Mouse (Mus musculus): ENCODE measurements around the gene Btbd16. TPM values are rescaled to one million over a fixed set of nuclear protein-coding genes. Genes with fewer than 3 reads are reported as not detected.

The Btbd16 gene
- polyA plus RNA-seq, 1 experiment from 2014 or later = not detected

DNA sequence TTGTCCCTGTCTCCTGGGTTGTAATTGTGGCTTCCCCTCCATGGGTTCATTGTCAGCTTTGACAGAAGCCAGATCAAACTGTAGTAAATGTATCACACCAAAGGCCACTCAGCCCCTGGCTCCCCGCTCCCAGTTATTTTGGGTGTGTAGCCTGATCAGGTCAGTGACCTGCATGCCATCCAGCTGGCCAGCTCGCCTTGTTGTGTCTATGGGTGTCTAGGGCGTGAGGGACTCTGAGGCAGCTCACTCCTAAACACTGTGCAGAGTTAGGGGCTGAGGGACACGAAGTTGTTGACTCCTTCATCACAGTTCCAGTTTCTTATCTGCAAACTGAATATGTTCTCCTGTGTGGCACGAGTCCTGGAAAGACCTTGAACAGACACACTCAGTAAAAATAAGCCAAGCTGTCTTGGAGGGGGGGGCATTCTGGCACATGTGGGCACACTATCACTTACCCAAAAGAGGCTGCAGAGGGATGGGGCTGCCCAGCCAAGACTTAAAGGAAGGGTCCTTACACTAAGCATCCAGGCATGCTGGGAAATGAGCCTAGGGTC lies 7.1 kb downstream of the Btbd16 start:
- Histone ChIP-seq H3K36me3 (no peaks in the 10 kb centered on the region), H3K4me1 (replicated peaks) (no peaks in the 10 kb centered on the region), H3K27me3 (no peaks in the 10 kb centered on the region), H3K9me3 (no peaks in the 10 kb centered on the region), H3K27ac (no peak overlapping the region), H3K4me3 (replicated peaks) (no peak overlapping the region), H3K9ac (replicated peaks) (no peak overlapping the region), H3K4me2 (replicated peaks) (no peak overlapping the region)
- 80% methylated on average over 5 of the region's 5 CpGs for WGBS
- no peak for ATAC-seq

GRCm38 (mm10) chr7:130782501-130783050 lies 8.7 kb downstream of the Btbd16 start:
- ATAC-seq = no peak
- Histone ChIP-seq H3K4me2 (replicated peaks) (no peak overlapping the region), H3K36me3 (no peaks in the 10 kb centered on the region), H3K27ac (no peak overlapping the region), H3K27me3 (no peaks in the 10 kb centered on the region), H3K9me3 (no peaks in the 10 kb centered on the region), H3K4me1 (replicated peaks) (0 out of 2 replicates have a peak, but pooled peaks cover 3% of the 10 kb centered on the region), H3K9ac (replicated peaks) (no peak overlapping the region), H3K4me3 (replicated peaks) (no peak overlapping the region)
- WGBS = 85% methylated on average over 5 of the region's 5 CpGs

DNA sequence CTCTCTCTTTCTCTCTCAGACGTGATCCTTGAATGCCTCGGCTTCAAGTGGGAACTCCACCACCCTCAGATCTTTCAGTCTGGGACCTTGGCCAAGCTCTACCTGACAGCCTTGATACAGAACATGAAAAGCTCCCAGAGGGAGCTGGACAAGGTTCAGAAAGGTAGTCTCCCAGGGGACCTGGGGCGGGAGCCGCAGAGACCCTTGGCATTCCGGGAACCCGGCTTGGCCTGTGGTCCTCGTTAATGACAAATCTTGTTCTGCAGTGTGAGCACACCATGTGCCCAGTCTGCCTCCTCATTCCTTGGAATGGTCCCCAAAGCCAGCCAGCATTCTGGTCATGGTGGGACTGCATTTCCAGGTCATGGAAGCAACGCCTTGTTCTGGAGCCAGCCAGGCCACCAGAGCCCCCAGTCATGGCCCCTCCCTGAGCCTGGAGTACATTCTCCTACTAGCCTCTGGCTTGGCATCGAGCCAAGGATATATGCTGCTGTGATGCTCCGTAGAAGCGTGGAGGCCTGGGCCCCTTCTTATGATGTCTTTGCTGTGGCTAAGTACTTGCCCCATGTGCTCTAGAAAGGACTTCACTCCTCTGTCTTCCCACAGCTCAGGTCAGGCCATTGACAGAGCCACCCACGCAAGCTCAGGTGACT lies 12.2 kb downstream of the Btbd16 start:
- 84% methylated on average over 12 of the region's 12 CpGs for WGBS
- no peak for ATAC-seq
- no peak overlapping the region for H3K4me3 ChIP-seq (replicated peaks)
- H3K36me3 ChIP-seq = no peaks in the 10 kb centered on the region
- 0 out of 2 replicates have a peak, but pooled peaks cover 3% of the 10 kb centered on the region for H3K4me1 ChIP-seq (replicated peaks)
- no peaks in the 10 kb centered on the region for H3K9me3 ChIP-seq
- no peaks in the 10 kb centered on the region for H3K27me3 ChIP-seq
- no peak overlapping the region for H3K9ac ChIP-seq (replicated peaks)
- no peak overlapping the region for H3K27ac ChIP-seq
- H3K4me2 ChIP-seq (replicated peaks) = no peak overlapping the region

DNA sequence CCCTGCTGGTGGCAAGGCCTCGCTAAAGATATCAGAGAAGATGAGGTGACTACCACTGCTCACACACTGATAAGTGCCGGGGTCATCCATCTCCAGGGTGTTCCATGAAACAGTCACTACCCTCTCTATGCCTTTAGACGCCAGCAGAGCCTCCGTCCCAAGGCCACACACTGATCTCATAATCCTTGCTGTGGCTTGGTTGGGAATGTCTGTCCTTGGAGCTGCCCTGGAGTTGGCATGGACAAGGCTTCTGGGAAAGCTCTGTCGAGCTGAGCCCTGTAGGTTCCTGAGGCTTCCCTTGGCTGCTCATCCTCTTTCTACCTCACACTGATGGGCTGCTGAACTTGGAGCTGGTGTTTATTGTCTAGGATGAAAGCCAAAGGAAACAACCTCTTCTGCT lies 12.8 kb downstream of the Btbd16 start:
- H3K4me2 ChIP-seq (replicated peaks) = no peak overlapping the region
- H3K4me3 ChIP-seq (replicated peaks) = no peak overlapping the region
- no peak overlapping the region for H3K9ac ChIP-seq (replicated peaks)
- 0 out of 2 replicates have a peak, but pooled peaks cover 3% of the 10 kb centered on the region for H3K4me1 ChIP-seq (replicated peaks)
- H3K36me3 ChIP-seq = no peaks in the 10 kb centered on the region
- ATAC-seq = no peak
- WGBS = 86% methylated on average over 5 of the region's 5 CpGs
- H3K27ac ChIP-seq = no peak overlapping the region
- no peaks in the 10 kb centered on the region for H3K9me3 ChIP-seq
- no peaks in the 10 kb centered on the region for H3K27me3 ChIP-seq

DNA sequence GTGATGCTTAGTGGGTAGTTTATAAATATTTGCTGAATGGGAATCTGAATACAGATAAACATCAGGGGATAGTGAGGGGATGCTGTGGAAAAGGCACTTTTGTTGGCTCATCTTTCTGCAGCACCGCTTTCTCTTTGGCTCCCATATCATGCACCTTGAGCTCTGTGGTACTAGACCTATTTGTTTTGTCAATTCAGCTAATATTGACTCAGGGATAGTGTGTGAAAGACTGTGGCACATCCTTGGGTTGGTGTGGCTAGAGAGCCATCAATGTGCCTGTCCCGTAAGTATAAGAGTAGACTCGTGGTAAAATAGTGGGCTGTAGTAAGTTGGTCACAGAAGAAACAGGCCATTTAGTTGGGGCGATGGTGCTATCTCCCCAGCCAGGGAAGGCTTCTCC lies 13.7 kb downstream of the Btbd16 start:
- Histone ChIP-seq H3K9ac (replicated peaks) (no peak overlapping the region), H3K9me3 (no peaks in the 10 kb centered on the region), H3K27ac (no peak overlapping the region), H3K36me3 (no peaks in the 10 kb centered on the region), H3K4me3 (replicated peaks) (no peak overlapping the region), H3K27me3 (no peaks in the 10 kb centered on the region), H3K4me2 (replicated peaks) (no peak overlapping the region), H3K4me1 (replicated peaks) (0 out of 2 replicates have a peak, but pooled peaks cover 3% of the 10 kb centered on the region)
- ATAC-seq = no peak
- WGBS = 95% methylated on average over 4 of the region's 4 CpGs

DNA sequence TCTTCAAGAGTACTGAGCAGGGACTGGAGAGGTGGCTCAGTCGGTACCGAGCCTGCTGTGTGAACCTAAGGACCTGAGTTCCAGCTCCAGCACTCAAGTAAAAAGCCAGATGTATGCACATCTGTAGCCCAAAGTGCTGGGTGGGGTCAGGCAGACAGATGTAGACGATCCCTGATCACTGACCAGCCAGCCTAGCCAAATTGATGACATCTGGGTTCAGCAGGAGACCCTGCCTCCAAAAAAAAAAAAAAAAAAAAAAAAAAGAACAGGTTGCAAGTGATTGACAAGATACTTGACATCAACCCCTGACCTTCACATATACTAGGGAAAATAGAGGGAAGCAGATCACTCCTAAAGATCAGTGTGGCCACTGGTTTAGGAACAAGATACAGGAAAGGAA lies 15.1 kb downstream of the Btbd16 start:
- no peak overlapping the region for H3K9ac ChIP-seq (replicated peaks)
- no peak overlapping the region for H3K27ac ChIP-seq
- no peak overlapping the region for H3K4me2 ChIP-seq (replicated peaks)
- H3K27me3 ChIP-seq = no peaks in the 10 kb centered on the region
- 91% methylated on average over 3 of the region's 3 CpGs for WGBS
- H3K4me1 ChIP-seq (replicated peaks) = 0 out of 2 replicates have a peak, but pooled peaks cover 3% of the 10 kb centered on the region
- no peak overlapping the region for H3K4me3 ChIP-seq (replicated peaks)
- H3K9me3 ChIP-seq = no peaks in the 10 kb centered on the region
- no peak for ATAC-seq
- H3K36me3 ChIP-seq = no peaks in the 10 kb centered on the region

DNA sequence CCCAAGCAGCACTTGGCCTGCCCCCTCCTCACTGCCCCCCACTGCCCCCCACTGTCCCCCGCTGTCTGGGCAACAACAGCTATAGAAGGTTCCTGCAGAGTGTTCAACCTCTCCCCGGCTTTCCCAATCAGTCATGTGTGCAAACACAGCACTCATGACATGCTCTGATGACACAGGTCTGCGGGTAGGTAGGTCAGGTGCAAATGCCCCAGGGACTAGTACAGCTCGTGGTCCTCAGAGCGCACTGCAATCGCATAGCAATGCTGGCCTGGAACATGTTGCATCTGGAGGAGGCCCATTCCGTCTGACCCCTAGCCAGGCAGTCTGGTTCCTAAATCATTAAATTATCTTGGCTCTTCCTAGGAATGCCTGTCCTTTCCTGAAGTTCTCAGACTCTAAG lies 15.6 kb downstream of the Btbd16 start:
- no peak overlapping the region for H3K9ac ChIP-seq (replicated peaks)
- WGBS = 82% methylated on average over 7 of the region's 7 CpGs
- ATAC-seq = no peak
- H3K27ac ChIP-seq = no peak overlapping the region
- no peaks in the 10 kb centered on the region for H3K9me3 ChIP-seq
- no peak overlapping the region for H3K4me2 ChIP-seq (replicated peaks)
- H3K36me3 ChIP-seq = no peaks in the 10 kb centered on the region
- 0 out of 2 replicates have a peak, but pooled peaks cover 3% of the 10 kb centered on the region for H3K4me1 ChIP-seq (replicated peaks)
- no peak overlapping the region for H3K4me3 ChIP-seq (replicated peaks)
- no peaks in the 10 kb centered on the region for H3K27me3 ChIP-seq

DNA sequence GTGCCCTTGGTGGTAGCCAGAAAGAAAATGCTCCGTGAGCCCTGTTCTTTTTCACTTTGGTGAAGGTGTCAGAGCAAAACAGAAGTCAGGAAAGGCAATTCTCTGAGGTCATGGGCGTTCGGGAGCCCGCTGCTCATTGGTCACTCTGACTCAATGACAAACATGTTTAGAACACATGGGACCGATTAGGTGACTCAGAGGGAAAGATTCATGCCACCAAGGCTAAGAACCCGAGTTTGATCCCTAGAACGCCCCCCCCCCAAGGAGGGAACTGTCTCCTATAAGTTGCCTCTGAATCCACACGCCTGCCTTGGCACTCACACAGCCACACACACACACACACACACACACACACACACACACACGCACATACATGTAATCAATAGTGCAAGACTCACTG lies 19.8 kb downstream of the Btbd16 start:
- no peak overlapping the region for H3K4me3 ChIP-seq (replicated peaks)
- H3K27ac ChIP-seq = no peak overlapping the region
- H3K4me2 ChIP-seq (replicated peaks) = no peak overlapping the region
- 80% methylated on average over 9 of the region's 9 CpGs for WGBS
- no peak for ATAC-seq
- H3K9me3 ChIP-seq = no peaks in the 10 kb centered on the region
- no peaks in the 10 kb centered on the region for H3K4me1 ChIP-seq (replicated peaks)
- H3K9ac ChIP-seq (replicated peaks) = no peak overlapping the region
- H3K27me3 ChIP-seq = no peaks in the 10 kb centered on the region
- no peaks in the 10 kb centered on the region for H3K36me3 ChIP-seq

- no peak for ATAC-seq
- Histone ChIP-seq H3K4me1 (replicated peaks) (no peaks in the 10 kb centered on the region), H3K27me3 (no peaks in the 10 kb centered on the region), H3K9me3 (no peaks in the 10 kb centered on the region), H3K4me3 (replicated peaks) (no peak overlapping the region), H3K9ac (replicated peaks) (no peak overlapping the region), H3K36me3 (no peaks in the 10 kb centered on the region), H3K27ac (no peak overlapping the region), H3K4me2 (replicated peaks) (no peak overlapping the region)
- WGBS = 65% methylated on average over 8 of the region's 8 CpGs
These were observed 22.9 kb downstream of the Btbd16 start for GRCm38 (mm10) chr7:130796786-130797185.

- WGBS = 95% methylated on average over 6 of the region's 6 CpGs
- no peaks in the 10 kb centered on the region for H3K27me3 ChIP-seq
- H3K36me3 ChIP-seq = no peaks in the 10 kb centered on the region
- no peak overlapping the region for H3K9ac ChIP-seq (replicated peaks)
- no peak overlapping the region for H3K4me2 ChIP-seq (replicated peaks)
- no peak overlapping the region for H3K4me3 ChIP-seq (replicated peaks)
- no peaks in the 10 kb centered on the region for H3K9me3 ChIP-seq
- ATAC-seq = no peak
- H3K27ac ChIP-seq = no peak overlapping the region
- H3K4me1 ChIP-seq (replicated peaks) = no peaks in the 10 kb centered on the region
These were observed 23.7 kb downstream of the Btbd16 start for GRCm38 (mm10) chr7:130797524-130797923.

DNA sequence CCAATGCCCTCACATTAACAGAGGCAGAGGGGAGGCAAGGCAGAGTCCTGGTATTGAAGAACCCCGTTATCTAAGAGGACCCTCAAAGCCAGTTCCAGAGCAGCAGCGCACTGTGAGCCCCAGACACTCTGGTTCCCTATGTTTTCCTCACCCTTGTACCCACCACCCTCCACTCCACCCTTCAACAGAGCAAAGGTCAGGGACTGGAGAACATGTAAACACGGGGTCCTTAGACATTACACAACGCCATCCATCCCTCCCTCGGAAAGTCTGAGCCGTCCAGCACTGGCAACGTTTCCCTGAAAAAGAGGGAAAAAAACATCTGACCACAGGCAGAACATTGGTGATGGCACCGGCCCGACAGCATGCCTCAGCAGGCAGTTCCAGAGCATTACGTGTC lies 25.5 kb downstream of the Btbd16 start:
- no peak for ATAC-seq
- H3K9ac ChIP-seq (replicated peaks) = no peak overlapping the region
- WGBS = 92% methylated on average over 10 of the region's 10 CpGs
- H3K36me3 ChIP-seq = no peaks in the 10 kb centered on the region
- no peak overlapping the region for H3K4me2 ChIP-seq (replicated peaks)
- no peaks in the 10 kb centered on the region for H3K9me3 ChIP-seq
- H3K27me3 ChIP-seq = no peaks in the 10 kb centered on the region
- H3K27ac ChIP-seq = no peak overlapping the region
- no peak overlapping the region for H3K4me3 ChIP-seq (replicated peaks)
- H3K4me1 ChIP-seq (replicated peaks) = no peaks in the 10 kb centered on the region

DNA sequence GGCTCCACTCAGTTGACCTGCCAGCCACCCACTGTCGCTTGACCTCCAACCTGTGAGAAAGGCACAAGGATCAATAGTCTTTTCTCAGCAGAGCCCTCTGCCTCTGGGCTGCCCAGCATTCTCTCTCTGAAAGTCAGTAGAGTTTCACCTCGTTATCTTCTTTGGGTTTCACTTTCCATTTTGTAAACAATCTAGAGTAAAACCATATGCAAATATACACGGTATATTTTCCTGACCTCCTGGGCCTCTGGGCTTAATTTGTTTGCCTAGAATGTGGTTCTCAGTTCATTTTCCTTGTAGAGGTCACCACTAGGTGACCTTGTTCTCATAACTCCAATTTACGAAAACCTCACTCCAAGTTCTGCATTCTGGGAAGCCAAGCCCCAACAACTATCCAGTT lies 26.8 kb downstream of the Btbd16 start:
- Histone ChIP-seq H3K4me2 (replicated peaks) (no peak overlapping the region), H3K27me3 (no peaks in the 10 kb centered on the region), H3K36me3 (no peaks in the 10 kb centered on the region), H3K27ac (no peak overlapping the region), H3K4me3 (replicated peaks) (no peak overlapping the region), H3K9me3 (no peaks in the 10 kb centered on the region), H3K4me1 (replicated peaks) (no peaks in the 10 kb centered on the region), H3K9ac (replicated peaks) (no peak overlapping the region)
- 81% methylated on average over 4 of the region's 4 CpGs for WGBS
- ATAC-seq = no peak
